Mouse (Mus musculus): ENCODE measurements around the gene Slk.
"Not testable (repeated sequence)": the region's sequence is repeated elsewhere in the genome, so short reads cannot be mapped to it uniquely, and the experiment has no call there.

Gene Slk

DNA sequence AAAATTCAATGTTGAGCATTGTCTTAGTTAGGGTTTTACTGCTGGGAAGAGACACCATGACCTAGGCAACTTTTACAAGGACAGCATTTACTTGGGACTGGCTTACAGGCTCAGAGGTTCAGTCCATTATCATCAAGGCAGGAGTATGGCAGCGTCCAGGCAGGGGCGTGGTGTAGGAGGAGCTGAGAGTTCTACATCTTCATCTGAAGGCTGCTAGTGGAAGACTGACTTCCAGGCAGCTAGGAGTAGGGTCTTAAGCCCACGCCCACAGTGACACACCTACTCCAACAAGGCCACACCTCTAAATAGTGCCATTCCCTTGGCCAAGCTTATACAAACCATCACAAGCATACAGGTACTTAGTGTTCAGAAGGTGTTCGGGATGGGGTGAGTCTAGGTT is 7.5 kb upstream of the Slk start:
- DNase-seq (ENCODE audit: low read depth), result not testable (repeated sequence)

DNA sequence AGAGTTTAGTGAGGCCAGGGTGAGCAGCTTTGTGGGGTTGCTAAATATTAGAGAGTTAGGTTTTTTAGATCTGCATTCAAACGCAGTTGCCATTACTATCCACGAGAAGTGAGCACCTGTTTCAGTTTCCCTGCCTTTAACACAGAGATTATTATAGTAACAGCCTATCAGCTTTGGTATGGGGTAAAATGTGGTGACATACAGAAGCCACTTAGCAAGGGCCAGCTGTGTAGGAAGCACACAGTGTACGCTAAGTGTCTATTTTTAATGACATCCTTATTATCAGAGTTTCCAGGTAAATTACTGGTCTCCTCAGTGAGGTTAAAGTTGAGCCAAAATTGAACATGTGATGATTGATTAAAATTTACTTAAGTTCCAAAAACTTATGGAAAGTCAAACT is 5.8 kb upstream of the Slk start:
- no peak for DNase-seq (ENCODE audit: low read depth)

DNA sequence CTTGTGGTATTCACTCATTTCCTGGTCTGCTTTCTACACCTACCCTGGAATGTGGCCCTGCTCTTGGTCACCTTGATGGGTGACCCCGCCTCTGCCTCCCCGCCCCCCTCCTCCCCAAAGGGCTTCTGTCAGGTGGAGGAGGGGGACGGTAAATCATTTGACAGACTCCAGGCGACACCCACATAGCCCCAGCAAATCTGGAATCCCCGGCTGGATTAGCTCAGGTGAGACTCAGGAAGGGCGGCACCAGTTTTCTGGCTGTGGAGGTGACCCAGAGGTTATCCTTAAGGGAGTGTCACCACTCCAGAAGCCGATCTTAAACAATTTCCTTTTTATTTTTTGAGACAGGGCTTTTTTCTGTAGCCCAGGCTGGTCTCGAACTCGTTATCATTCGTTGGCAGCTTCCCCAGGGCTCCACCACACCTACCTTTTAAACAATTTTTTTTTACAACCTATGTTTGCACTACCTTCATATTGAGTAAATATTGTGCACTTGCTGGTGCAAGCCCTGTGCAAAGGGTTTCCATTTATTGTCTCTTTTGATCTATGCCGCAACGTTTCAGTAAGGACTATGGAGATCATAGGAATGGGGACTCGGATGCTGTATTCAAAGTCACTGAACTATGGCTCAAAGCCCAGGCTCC is 775 bp upstream of the Slk start:
- peak; percentile 41 for DNase-seq (ENCODE audit: low read depth)

DNA sequence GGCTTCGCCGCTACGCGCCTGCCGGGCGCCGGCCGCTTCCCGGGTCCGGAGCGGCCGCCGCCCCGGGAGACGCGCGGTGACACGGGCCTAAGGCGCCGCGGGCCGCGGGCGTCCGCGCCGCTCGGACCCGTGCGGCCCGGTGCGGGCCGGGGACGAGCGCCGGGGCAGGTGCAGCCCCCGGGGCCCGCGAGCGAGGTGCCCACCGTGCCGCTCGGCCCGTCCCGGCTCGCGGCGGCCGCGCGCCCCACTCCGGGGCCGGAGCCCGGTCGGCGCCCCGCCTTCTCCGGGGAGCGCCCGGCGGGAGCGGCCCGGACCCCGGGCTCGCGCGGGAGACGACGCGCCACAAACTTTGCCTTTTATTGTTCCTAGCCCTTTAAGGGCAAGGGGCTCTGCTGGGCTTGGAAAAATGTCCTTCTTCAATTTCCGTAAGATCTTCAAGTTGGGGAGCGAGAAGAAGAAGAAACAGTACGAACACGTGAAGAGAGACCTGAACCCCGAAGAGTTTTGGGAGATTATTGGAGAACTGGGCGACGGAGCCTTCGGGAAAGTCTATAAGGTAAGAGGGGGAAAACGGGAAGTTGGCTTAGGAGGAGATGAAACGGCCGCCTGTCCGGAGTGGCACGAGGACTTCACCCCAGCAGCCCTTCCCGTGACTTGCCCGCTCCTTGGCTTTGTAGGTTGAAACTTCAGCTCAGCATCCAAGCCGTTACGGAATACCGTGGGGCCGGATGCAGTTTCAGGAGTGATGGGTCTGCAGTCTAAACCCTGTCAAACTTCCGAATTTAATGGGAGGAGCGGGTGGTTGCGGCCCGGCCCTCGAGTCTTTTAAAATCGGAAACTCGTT is 532 bp downstream of the Slk start:
- DNase-seq (ENCODE audit: low read depth), result no peak

DNA sequence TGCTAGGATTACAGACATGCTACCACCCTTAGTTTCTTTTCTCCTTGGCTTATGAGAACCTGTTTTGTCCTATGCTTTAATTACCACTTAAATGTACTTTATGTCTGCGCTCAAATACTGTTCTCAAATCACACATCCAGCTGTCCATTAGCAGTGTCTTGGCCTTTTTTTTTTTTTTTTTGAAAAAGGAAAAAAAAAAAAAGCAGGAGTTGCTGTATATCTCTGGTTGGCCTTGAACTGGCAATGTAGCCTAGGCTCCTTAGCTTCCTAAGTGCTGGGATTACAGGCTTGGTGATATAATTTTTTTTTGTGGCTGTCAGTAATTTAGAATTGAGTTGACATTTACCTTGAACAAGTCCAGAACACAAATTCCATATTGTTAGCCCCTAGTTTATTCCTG is 6.3 kb downstream of the Slk start:
- DNase-seq (ENCODE audit: low read depth), result no peak

DNA sequence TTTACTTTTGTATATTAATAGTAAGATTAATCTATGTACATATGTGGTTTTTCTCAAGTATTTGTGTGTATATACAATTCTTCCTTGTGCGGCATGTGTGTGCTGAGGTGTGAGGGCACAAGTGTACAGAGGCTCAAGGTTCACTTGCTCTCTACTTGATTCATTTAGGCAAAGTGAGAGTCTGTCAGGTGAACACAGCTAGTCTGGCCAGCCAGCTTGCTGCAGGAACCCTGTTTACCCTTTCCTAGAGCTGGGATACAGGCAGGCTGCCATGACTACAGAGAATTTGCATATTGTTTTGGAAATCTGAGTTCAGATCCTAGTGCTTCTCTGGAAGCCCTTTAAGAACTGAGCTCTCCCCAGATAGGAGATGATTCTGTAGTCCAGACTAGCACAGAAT is 7.5 kb downstream of the Slk start:
- DNase-seq (ENCODE audit: low read depth), result no peak

DNA sequence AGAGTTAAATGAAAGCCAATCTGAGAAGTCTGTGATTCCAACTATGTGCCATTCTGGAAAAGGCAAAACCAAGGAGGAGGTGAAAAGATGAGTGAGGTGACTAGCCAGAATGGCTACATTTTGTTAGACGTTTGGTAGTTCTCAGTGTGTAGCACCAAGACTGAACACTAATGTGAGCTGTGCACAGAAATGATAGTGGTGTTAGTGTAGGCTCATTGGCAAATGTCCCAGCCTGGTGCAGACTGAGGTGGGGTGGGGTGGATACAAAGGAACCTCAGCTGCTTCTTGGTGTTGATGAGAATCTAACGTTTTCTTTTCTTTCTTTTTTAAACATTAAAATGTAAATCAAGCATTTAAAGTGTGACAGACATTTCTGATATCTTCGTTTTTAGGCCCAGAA is 29.0 kb downstream of the Slk start:
- no peak for DNase-seq (ENCODE audit: low read depth)

DNA sequence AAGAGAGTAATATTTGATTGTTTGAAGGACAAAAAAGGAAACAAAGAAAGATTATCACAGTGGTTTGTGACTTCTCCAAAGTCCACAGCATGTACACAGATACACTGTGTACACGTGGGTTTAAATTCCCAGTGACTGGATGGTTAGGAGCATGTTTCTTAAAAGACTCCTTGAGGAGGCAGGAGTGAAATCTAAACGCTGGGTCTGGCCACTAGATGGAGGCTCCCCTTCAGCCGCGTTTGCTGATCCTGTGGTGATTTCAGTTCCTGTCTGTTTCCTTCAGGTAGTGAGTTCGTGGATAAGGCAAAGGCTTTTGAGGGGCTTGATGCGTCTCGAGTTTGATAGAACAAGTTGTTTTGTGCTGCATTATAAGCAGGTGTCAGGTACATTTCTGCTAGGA is 34.0 kb downstream of the Slk start:
- no peak for DNase-seq (ENCODE audit: low read depth)

DNA sequence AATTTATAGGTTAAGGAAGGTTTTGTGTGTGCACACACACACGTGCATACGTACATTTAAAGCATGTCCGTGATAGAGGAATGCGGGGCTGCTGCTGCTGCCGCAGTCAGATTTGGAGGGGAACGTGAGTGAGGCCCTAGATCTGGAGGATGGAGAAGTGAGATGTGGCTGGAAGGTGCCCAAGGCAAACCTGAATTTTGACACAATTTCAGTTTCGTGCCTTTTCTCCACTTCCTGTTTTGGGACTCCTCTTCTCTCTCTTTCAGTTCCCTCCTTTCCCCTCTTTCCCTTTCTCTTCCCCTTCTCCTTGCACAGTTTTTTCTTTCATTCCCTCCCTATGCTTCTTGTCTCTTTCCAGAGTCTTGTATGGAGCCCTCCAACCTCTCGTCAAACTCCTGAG is 42.0 kb downstream of the Slk start:
- DNase-seq (ENCODE audit: low read depth), result no peak

DNA sequence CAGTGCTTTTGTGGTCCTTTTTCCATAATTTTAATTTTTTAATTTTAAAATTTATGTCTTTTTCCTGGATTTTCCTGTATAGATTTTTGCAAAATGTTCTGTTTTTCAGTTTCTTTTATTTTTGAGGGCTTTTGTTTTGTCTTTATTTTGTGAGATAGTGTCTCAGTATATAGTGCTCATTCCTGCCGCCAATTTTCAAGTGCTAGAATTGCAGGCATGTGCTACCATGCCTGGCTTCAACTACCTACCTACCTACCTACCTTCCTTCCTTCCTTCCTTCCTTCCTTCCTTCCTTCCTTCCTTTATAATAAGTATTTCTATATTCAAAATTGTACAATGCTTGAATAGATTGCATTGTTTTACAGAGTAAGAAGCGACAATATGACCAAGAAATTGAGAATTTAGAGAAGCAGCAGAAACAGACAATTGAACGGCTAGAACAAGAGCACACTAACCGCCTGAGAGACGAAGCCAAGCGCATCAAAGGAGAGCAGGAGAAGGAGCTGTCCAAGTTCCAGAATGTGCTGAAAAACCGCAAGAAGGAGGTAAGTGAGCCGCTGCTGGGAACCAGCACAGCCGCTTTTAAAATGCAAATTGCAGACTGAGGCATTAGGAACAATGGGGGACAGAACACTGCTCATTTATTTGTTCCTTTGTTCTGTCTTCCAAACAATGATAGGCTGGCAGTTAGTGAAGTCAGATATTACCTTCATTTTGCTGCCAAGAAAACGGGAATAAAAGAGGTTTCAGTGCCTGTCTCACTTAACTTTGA is 45.6 kb downstream of the Slk start:
- DNase-seq (ENCODE audit: low read depth), result no peak

DNA sequence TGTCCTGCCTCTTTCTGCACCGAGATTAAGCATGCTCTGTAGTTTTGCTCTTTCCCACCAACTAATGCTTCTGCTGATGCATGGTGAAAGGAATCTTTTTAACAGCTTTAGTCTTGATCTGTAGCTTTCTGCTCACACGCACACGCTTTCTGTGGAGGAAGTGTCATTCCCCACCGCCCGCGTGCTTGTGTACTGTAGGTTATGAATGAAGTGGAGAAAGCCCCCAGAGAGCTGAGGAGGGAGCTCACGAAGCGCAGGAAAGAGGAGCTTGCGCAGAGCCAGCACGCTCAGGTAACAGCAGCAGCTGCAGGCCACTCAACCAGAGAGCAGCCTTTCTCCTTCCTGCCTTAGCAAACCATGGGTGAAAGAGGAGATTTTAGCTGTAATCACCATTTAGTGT is 48.0 kb downstream of the Slk start:
- DNase-seq (ENCODE audit: low read depth), result no peak

DNA sequence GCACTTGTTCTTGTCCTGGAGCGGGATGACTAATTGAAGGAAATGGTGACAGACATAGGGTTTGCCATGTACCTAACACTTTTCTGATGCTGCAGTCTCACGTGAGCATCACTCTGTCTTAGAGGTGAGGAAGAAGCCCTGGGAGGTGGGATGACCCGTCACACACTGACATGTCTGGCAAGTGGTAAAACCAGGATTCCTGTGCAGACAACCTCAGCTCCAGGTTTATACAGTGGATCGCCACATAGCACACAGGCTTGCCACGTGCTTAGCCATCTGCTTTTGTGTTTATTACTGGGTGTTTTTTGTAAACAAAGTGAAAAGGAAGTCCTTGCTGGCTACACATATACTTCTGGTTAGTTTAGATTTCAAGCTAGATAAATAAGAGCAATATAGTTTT is 49.6 kb downstream of the Slk start:
- no peak for DNase-seq (ENCODE audit: low read depth)

DNA sequence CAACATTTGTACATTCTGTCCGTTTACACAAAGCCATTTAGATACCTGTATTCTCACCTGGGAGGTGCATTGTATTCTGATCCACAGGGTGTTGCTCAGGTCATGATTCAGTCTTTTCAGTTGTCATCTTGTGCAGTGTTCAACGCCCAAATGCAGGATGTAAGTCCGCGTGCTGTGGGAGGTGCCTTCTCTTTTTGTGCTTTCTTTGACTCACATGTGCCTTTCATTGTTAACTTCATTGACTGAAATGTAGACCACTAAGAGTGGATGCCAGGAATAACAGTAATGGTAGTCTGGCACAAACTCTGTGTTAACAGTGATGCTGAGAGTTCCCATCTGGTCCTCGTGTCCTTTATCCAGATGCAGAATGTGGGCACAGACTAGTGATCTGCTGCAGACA is 50.9 kb downstream of the Slk start:
- no peak for DNase-seq (ENCODE audit: low read depth)

DNA sequence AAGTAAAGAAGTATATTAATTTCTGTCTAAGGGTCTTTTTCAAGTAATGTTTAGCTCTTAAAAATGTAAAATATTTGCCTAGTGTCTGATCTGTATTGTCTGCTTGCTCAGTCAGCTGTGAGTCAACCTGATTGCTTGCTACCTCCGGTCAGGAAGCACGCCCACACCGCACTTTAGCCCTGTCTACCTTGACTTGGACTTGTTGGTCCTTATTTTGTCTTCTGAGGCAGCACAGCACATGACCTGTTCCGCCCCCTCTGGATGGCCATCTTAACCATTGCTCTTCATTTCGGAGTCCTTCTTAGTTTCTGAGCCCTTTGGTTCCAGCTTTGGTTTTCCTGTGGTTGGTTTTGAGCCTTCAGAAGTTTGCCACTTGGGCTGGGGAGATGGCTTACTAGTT is 52.3 kb downstream of the Slk start:
- no peak for DNase-seq (ENCODE audit: low read depth)

DNA sequence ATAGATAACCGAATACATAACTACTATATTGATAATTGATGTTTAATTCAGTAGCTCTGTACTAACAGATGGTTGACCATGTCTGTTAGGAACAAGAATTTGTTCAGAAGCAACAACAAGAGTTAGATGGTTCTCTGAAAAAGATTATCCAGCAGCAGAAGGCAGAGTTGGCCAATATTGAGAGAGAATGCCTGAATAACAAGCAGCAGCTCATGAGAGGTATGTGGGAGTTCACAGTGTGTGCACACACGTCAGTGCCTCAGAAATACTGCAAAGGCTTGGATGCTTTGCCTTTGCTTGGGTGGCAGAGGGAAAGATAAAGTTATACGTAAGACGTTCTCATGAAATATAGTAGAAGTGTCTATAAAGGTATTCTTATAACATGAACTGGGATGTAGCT is 55.9 kb downstream of the Slk start:
- no peak for DNase-seq (ENCODE audit: low read depth)

DNA sequence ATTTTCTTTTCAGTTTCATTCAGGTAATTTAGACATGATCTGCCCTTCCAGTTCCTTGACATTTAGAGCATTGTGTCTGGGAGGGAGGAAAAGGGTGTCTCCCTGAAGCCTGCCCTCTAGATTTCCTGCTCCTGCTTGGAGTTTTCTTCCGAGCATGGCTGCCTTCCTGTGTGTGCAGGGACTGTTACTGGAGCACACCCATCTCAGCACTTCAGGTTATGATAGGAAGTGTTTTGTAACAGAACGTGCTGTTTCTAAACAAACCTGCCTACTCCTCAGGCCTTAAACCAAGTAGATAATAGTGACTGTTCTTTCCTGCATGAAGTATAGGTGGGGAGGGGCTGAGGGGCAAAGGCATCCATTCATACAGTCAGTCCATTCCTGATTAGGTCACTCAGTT is 64.4 kb downstream of the Slk start:
- DNase-seq (ENCODE audit: low read depth), result no peak

DNA sequence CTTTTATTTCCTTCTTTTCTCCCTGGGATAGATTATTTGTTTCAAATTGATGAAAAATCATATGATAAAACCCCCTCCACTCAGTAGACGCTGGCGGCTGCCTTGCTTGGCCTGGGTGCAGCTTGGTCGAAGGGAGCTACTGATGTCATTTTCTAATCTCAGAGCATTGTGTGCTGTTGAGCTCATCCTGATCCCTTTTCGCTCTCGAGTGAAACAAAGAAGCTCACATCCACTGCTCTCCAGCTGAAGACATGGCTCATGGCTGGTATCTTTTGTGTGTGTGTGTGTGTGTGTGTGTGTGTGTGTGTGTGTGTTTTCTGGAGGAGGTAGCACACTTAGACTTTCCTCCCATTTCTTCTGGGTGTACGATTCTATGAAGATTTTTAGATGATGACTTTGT is 66.1 kb downstream of the Slk start:
- no peak for DNase-seq (ENCODE audit: low read depth)

DNA sequence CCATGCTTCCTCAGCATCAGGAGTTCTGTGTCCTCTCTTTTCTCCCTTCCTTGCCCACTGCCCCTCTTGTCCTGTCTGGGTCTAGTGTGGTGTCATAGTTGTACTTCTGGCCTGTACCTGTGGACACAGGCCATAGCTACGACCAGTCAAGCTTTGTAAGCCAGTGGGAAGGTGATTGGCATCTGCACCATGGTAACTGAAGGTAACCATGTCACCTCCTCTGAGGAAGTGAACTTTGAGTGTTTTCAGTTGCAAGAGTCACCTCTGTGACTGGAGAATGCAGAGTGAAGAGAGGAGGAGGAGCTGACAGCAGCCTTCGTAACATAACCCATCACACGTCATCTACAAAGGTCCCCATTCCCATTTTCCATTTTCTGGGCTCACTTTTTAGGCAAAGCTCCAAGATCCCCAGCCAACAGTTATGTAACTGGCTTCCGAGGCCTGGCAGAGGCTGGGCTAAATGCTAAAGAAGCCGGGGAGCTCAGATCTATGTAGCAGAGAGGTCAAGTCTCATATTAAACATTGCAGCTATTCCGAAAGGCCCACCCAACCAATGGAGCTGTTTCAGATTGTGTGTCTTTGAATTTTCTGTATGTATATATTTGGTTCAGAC is 67.1 kb downstream of the Slk start:
- no peak for DNase-seq (ENCODE audit: low read depth)

DNA sequence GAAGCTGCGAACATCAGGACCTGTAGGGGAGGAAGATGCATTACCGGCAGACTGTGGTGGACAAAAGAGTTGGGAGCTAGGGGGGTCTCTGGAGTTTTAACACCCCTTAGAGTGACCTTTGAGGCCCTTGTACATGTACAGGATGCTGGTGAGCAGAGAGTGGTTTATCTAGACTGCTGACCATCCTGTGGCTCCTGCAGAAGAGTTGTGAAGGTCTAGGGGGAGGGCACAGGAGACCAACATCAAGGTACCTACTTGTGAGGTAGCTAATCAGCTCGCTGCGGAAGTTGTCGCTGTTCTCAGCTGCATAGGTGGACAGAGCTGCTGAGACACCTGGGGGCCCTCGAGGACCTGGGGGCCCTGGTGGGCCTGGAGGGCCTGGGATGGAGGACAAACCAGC is 69.6 kb downstream of the Slk start:
- DNase-seq (ENCODE audit: low read depth), result no peak

DNA sequence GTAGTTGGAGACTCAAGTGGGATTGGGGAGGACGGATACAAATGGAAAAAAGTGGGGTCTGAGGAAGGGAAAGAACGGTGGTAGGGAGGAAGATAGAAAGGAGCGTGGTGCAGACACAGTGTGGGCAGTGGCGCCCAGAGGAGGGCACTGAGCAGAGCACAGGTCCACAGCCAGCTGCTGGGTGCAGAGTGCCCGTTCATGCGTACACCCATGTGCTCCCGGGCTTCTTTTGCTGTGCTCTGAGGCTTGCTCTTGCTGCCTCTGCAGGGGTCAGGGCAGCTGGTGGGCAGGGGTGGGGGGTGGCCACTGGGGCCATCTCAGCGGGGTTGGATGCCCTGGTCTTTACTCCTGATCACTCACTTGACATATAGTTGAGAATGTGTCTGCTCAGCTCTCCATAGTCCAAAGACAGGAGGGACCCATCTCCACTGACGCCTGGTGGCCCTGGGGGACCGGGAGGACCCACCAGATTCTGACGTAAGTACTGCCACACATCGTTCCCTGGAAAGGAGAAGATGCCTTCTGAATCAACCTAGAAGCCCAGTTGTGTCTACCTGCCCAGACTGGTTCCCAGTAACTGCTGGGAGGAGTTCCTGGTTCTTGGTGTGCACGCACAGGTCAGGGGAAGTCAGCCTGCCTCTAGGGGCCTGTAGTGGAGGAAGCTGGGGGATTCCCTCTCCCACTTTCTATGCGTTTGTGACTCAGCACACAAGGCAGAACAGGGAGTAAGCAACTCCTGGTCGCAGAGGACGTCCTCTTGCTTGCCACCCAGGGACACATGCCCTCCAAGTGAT is 71.1 kb downstream of the Slk start:
- DNase-seq (ENCODE audit: low read depth), result no peak

DNA sequence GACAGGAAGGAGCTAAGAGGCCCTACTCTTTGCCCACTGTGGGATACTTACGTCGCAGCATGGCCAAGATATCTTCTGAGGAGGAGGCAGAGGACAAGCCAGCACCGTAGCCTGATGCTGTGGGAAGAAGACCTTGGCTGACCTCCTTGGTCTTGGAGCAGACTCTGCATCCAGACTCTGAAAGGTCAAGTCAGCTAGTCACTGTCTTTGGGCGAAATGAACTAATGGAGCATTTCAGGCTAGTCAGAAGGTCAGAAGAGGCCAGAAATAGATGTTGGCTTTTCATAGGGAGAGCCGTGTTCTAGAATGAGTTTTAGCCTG is 71.6 kb downstream of the Slk start:
- no peak for DNase-seq (ENCODE audit: low read depth)

DNA sequence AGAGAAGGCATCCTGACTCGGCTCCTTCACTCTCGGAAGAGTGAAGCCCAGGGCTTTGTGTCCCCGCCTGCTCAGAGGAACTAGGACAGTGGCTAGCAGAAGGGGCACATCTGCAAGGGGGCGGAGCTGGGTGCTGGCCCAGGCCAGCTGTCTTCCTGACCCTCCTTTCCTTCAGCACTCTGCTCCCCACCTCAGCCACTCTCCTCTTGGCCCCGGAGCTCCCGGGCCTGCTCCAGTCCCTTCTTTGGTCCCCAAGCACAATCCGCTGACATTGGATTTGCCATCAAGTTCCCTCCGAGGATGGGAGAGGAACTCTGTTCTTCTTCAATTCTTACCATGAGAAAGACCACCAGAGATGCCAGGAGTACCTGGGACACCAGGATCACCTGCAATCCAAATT is 72.8 kb downstream of the Slk start:
- no peak for DNase-seq (ENCODE audit: low read depth)
